Mouse (Mus musculus): ENCODE results near the gene Ifna1. TPM values are rescaled to one million over a fixed set of nuclear protein-coding genes. Genes with fewer than 3 reads are reported as not detected.

The Ifna1 gene
- total and polyA plus RNA-seq, 3 experiments: not detected

DNA sequence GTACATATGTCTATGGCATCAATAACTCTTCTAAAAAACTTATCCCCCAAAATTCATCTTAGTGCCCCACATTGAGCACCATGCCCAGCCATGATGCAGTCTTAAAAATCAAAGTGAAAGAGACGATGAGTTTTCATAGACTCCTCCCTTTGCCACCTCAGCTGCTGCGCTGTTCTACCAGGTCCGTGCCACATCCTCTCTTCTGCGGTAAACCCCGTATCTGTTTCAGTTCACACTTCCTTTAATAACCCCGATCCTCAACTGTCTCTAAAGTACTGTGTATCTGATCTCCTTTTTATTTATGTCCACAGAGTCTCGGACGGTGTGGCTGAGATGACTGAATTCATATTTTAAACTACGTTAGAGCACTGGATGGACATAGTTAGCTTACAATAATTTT, 14.7 kb downstream of the Ifna1 start (continued):
- no peak for TF ChIP-seq NRF1 (IDR thresholded peaks at IDR 0.05; ENCODE audit: insufficient read depth, low read depth, low read length, poor library complexity, severe bottlenecking)
- TF ChIP-seq SMC3 (IDR thresholded peaks at IDR 0.05; ENCODE audit: low read depth, low read length): no peak
- peak; percentile 72 for TF ChIP-seq SIN3A (IDR thresholded peaks at IDR 0.05; ENCODE audit: low read length)
- TF ChIP-seq GATA1 (IDR thresholded peaks at IDR 0.05; ENCODE audit: low read depth, low read length): peak; percentile 84
- no peak for TF ChIP-seq KAT2A (conservative IDR thresholded peaks at IDR 0.05; ENCODE audit: low read depth, low read length)
- TF ChIP-seq TBP (IDR thresholded peaks at IDR 0.05; ENCODE audit: low read depth, low read length): peak; percentile 37; the same call in 1 of the 2 replicates
- no peak for TF ChIP-seq ZNF384 (IDR thresholded peaks at IDR 0.05; ENCODE audit: low read depth, low read length)
- peak; percentile 75 for TF ChIP-seq TAL1 (IDR thresholded peaks at IDR 0.05; ENCODE audit: low read length)
- peak; percentile 70; the same call in 1 of the 2 replicates for TF ChIP-seq MAZ (IDR thresholded peaks at IDR 0.05; ENCODE audit: low read depth, low read length)
- 0 out of 2 replicates have a peak, but pooled peaks have one; percentile 33 for TF ChIP-seq CHD1 (IDR thresholded peaks at IDR 0.05; ENCODE audit: low read depth, low read length)
- no peak for TF ChIP-seq CHD2 (IDR thresholded peaks at IDR 0.05; ENCODE audit: low read length)
- TF ChIP-seq RAD21 (IDR thresholded peaks at IDR 0.05; ENCODE audit: low read depth, low read length): no peak
- TF ChIP-seq USF2 (IDR thresholded peaks at IDR 0.05; ENCODE audit: borderline replicate concordance in 1 of 2, insufficient read depth in 1 of 2, low read depth in 1 of 2, low read length in 2 of 2): no peak

DNA sequence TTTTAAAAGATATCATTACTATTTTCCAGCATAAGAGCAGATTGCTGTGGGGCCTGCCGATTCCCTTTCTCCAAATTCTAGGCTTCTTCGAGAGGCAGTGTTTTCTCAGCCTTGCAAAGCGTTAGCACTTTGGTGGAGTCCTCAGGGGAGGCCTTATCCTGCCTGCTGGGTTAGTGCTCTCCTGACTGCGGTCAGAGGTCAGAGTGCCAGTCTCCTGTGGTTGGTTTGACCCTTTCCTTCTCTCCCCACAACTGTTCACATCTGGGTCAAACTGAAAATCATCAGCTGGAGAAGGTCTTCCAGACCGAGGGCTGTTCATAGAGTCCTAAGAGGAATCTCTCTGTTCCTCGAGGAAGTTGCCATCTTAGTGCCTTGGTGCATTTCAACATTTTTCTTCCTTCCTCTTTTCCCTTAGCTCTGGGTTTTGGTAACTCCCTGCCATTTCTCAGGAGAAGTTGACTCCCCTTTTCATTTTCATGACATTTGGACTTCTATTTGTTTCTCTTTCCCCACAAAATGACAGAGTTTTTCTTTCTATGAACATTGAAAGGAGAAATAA, 15.2 kb downstream of the Ifna1 start:
- Histone ChIP-seq H3K4me1 (ENCODE audit: control insufficient read depth in 1 of 2, insufficient read depth in 2 of 2, low read length in 2 of 2) (peaks cover 13 to 14% of the 10 kb centered on the region in 2 experiments), H3K9ac (ENCODE audit: control insufficient read depth, low read depth, low read length, poor library complexity, severe bottlenecking) (peak overlapping the region; percentile 54), H3K36me3 (ENCODE audit: control insufficient read depth in 1 of 2, insufficient read depth in 2 of 2, low read length in 2 of 2) (peaks cover 0 to 15% of the 10 kb centered on the region in 2 experiments; a peak in 2 of 4 replicates), H3K4me3 (ENCODE audit: control insufficient read depth in 1 of 2, insufficient read depth in 1 of 2, low read depth in 2 of 2, low read length in 2 of 2) (peak overlapping the region; percentile 35 to 48), H3K79me2 (ENCODE audit: control insufficient read depth, insufficient read depth, low read length, poor library complexity) (no peaks in the 10 kb centered on the region), H3K27me3 (ENCODE audit: control insufficient read depth in 1 of 2, insufficient read depth in 2 of 2, low read length in 2 of 2) (peaks cover 0 to 6% of the 10 kb centered on the region in 2 experiments; a peak in 2 of 4 replicates), H3K9me3 (replicated peaks; ENCODE audit: insufficient read depth, low read length) (no peaks in the 10 kb centered on the region), H3K27ac (ENCODE audit: control insufficient read depth, low read depth, low read length) (peak overlapping the region; percentile 79)
- DNase-seq (ENCODE audit: low read depth, low spot score): peak; percentile 68
- TF ChIP-seq CHD2 (IDR thresholded peaks at IDR 0.05; ENCODE audit: low read length) (no peak), POLR2AphosphoS5 (IDR thresholded peaks at IDR 0.05; ENCODE audit: borderline replicate concordance, low read depth, low read length) (no peak), E2F4 (IDR thresholded peaks at IDR 0.05; ENCODE audit: borderline replicate concordance, low read depth, low read length) (no peak), SIN3A (IDR thresholded peaks at IDR 0.05; ENCODE audit: low read length) (peak; percentile 9; the same call in 1 of the 2 replicates), MAX (IDR thresholded peaks at IDR 0.05; ENCODE audit: low read length) (peak; percentile 29; the same call in 1 of the 2 replicates), TCF12 (IDR thresholded peaks at IDR 0.05; ENCODE audit: low read depth, low read length) (no peak), ELF1 (IDR thresholded peaks at IDR 0.05; ENCODE audit: low read depth, low read length) (no peak), MAFK (IDR thresholded peaks at IDR 0.05; ENCODE audit: borderline replicate concordance, low read depth, low read length) (no peak), EP300 (IDR thresholded peaks at IDR 0.05; ENCODE audit: low read depth in 1 of 2, low read length in 2 of 2) (peak in 1 of 2 experiments; percentile 37; a peak in 2 of 4 replicates), POLR2AphosphoS2 (IDR thresholded peaks at IDR 0.05; ENCODE audit: low read length) (no peak), MAZ (IDR thresholded peaks at IDR 0.05; ENCODE audit: low read depth, low read length) (no peak), RCOR1 (IDR thresholded peaks at IDR 0.05; ENCODE audit: low read depth, low read length) (0 out of 2 replicates have a peak, but pooled peaks have one; percentile 21), ZC3H11A (IDR thresholded peaks at IDR 0.05; ENCODE audit: low read depth, low read length) (no peak), CTCF (IDR thresholded peaks at IDR 0.05 in 2 of 3, conservative IDR thresholded peaks at IDR 0.05 in 1 of 3; ENCODE audit: control insufficient read depth in 1 of 3, insufficient read depth in 1 of 3, low read depth in 2 of 3, low read length in 3 of 3, poor library complexity in 1 of 3, severe bottlenecking in 1 of 3) (no peak), UBTF (IDR thresholded peaks at IDR 0.05; ENCODE audit: borderline replicate concordance, insufficient read depth, low read depth, low read length) (no peak), ZMIZ1 (IDR thresholded peaks at IDR 0.05; ENCODE audit: low read depth, low read length) (no peak), MYB (IDR thresholded peaks at IDR 0.05; ENCODE audit: low read depth, low read length) (no peak), TAL1 (IDR thresholded peaks at IDR 0.05; ENCODE audit: low read length) (no peak), NELFE (IDR thresholded peaks at IDR 0.05; ENCODE audit: low read depth, low read length) (no peak), USF2 (IDR thresholded peaks at IDR 0.05; ENCODE audit: borderline replicate concordance in 1 of 2, insufficient read depth in 1 of 2, low read depth in 1 of 2, low read length in 2 of 2) (no peak), HCFC1 (IDR thresholded peaks at IDR 0.05; ENCODE audit: low read depth, low read length) (no peak), ZNF384 (IDR thresholded peaks at IDR 0.05; ENCODE audit: low read depth, low read length) (no peak), RAD21 (IDR thresholded peaks at IDR 0.05; ENCODE audit: low read depth, low read length) (no peak), ETS1 (IDR thresholded peaks at IDR 0.05; ENCODE audit: low read depth, low read length) (peak; percentile 20; the same call in 1 of the 2 replicates), POLR2A (IDR thresholded peaks at IDR 0.05; ENCODE audit: control insufficient read depth in 1 of 2, insufficient read depth in 1 of 2, low read depth in 1 of 2, low read length in 2 of 2, poor library complexity in 1 of 2) (no peak), KAT2A (conservative IDR thresholded peaks at IDR 0.05; ENCODE audit: low read depth, low read length) (no peak), TBP (IDR thresholded peaks at IDR 0.05; ENCODE audit: low read depth, low read length) (no peak; the same call in 1 of the 2 replicates), MYC (IDR thresholded peaks at IDR 0.05; ENCODE audit: low read depth, low read length) (no peak), SMC3 (IDR thresholded peaks at IDR 0.05; ENCODE audit: low read depth, low read length) (no peak)

Data from MEL (cell line).